Mouse (Mus musculus) adipose tissue, adult 10 weeks (tissue): Measurements from ENCODE around the gene Chrm3. TPM values are rescaled to one million over a fixed set of nuclear protein-coding genes. Genes with fewer than 3 reads are reported as not detected.

Experiments used
- polyA plus RNA-seq: library from polyadenylated mRNA; stranded (reverse); fragments of 350-450 nt; fragmentation: Illumina TruSeq; extraction: RNeasy Lipid Tissue Mini Kit (QIAGEN cat#74804); gene quantifications from one replicate; pipeline ENCODE4 v1.2.3, GENCODE M21; 2014; ENCODE audit warnings: low read depth, low replicate concordance

Gene Chrm3
- polyA plus RNA-seq, result 1.7 TPM

DNA sequence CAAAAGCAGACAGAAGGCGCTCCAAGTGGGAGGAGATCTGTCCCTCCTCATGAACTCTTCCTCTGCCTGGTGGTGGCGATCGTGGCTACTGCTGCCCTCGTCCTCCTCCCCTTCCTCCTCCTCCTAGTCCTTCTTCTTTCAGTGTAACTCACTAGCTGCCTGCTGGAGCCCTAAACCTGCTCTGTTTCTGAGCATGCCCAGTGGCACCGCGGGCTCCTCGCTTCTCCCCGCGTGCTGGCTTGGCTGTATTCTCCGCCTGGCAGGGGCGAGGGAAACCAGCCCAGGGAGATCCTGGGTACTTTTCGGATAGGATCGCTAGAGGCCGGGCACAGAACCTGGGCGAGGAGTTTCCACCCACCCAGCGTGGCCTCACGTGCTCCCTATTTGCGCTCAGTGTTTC lies at the start of gene Chrm3:
TSS of gene Chrm3 (minus strand) at position 71 of the 400 bp plus-strand sequence.

